Mouse (Mus musculus) ES-E14 (cell line): ENCODE results near the gene Ctc1.

Source experiments
- CHD2 ChIP-seq: IDR thresholded peaks from 2 replicates; pipeline ENCODE4 v1.6.1; 2014; ENCODE audit warnings: mild to moderate bottlenecking, low read depth, low read length, inconsistent platforms
- HCFC1 ChIP-seq: IDR thresholded peaks from 2 replicates; pipeline ENCODE4 v1.6.1; 2012; ENCODE audit warnings: low read length, inconsistent platforms, borderline replicate concordance; ENCODE audit not compliant: insufficient read depth
- MAFK ChIP-seq: IDR thresholded peaks from 2 replicates; pipeline ENCODE4 v1.6.1; 2014; ENCODE audit warnings: mild to moderate bottlenecking, low read depth, low read length, inconsistent platforms; ENCODE audit not compliant: insufficient read depth
- ZC3H11A ChIP-seq: IDR thresholded peaks from 2 replicates; pipeline ENCODE4 v1.6.1; 2012; ENCODE audit warnings: low read depth, mild to moderate bottlenecking, inconsistent platforms, low read length, borderline replicate concordance
- ZNF384 ChIP-seq: IDR thresholded peaks from 2 replicates; pipeline ENCODE4 v1.6.1; 2012; ENCODE audit warnings: low read depth, low read length, inconsistent platforms

- TF ChIP-seq CHD2 (no peak), ZNF384 (no peak), ZC3H11A (no peak), MAFK (peak; percentile 89), HCFC1 (peak; percentile 6; the same call in 1 of the 2 replicates)
These were observed 47.1 kb downstream of the Ctc1 start for GRCm38 (mm10) chr11:69062761-69063224.
